Mouse (Mus musculus) limb, embryonic 15.5 days (tissue): ENCODE data around the gene Cyp2w1. TPM values are rescaled to one million over a fixed set of nuclear protein-coding genes. Genes with fewer than 3 reads are reported as not detected.
A peak's percentile ranks its signal among the peaks of the same experiment; 100 is the strongest.
"Not testable (repeated sequence)": the region's sequence is repeated elsewhere in the genome, so short reads cannot be mapped to it uniquely, and the experiment has no call there.

Experiments used
- ATAC-seq: fragments of 200-750 bp; cut with Nextera tagmentation; 2 replicates; pipeline ENCODE4 v1.8.0; 2017; ENCODE audit warnings: low read depth, moderate TSS enrichment; ENCODE audit not compliant: insufficient number of reproducible peaks, low FRiP score, low TSS enrichment
- H3K27ac ChIP-seq: fragments of 300-500 bp; sonication (generic); 2 replicates; pipeline ENCODE4 v1.5.1; 2015; ENCODE audit warnings: moderate library complexity, mild to moderate bottlenecking, inconsistent platforms
- H3K27me3 ChIP-seq: fragments of 300-500 bp; sonication (generic); 2 replicates; pipeline ENCODE4 v1.6.1; 2015; ENCODE audit warnings: inconsistent platforms
- H3K36me3 ChIP-seq: fragments of 300-500 bp; sonication (generic); 2 replicates; pipeline ENCODE4 v1.6.1; 2015; ENCODE audit warnings: inconsistent platforms
- H3K4me1 ChIP-seq: fragments of 300-500 bp; sonication (generic); 2 replicates; pipeline ENCODE4 v1.6.1; 2015; ENCODE audit warnings: inconsistent platforms
- H3K4me2 ChIP-seq: fragments of 300-500 bp; sonication (generic); 2 replicates; pipeline ENCODE4 v1.6.1; 2015; ENCODE audit warnings: mild to moderate bottlenecking, inconsistent platforms
- H3K4me3 ChIP-seq: fragments of 300-500 bp; sonication (generic); 2 replicates; pipeline ENCODE4 v1.5.1; 2015; ENCODE audit warnings: mild to moderate bottlenecking, inconsistent platforms
- H3K9ac ChIP-seq: fragments of 300-500 bp; sonication (generic); 2 replicates; pipeline ENCODE4 v1.6.1; 2015; ENCODE audit warnings: inconsistent platforms
- H3K9me3 ChIP-seq: fragments of 300-500 bp; sonication (generic); 2 replicates; pipeline ENCODE4 v1.6.1; 2016; ENCODE audit warnings: inconsistent platforms
- WGBS: fragments of 180-500 bp; shearing (Covaris S2); methylation state at CpG from one replicate; pipeline ENCODE4 v1.1.7; 2015; 5-methylcytosine and 5-hydroxymethylcytosine counted together
- polyA plus RNA-seq: library from polyadenylated mRNA; unstranded; fragments of >200 nt; fragmentation: Nextera tagmentation; extraction: Ambion mirVana; gene quantifications from 2 replicates; pipeline ENCODE4 v1.2.1, GENCODE M21; 2015

Cyp2w1 gene
- polyA plus RNA-seq, 1 experiment from 2014 or later: 23.5 TPM

DNA sequence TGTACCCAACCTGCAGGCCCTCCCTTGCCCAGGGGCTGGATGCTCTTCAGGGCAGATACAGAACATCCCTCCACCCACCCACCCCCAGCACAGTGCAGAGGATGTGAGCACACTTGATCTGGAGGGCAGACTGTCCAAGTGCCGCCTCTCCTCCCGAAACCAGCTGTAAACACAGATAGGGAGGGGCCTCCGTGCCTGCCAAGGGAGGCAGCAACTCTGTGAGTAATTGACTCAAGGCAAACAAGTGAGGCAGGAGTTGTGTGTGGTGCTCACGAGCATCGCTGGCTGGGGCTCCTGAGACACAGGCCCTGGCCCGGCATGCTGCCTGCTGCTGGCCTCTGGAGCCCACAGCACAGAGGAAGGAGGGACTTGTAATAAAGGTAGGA is 37.3 kb downstream of the Cyp2w1 start:
- ATAC-seq: no peak; the same call in 1 of the 2 replicates
- H3K27me3 ChIP-seq: no peaks in the 10 kb centered on the region
- H3K4me3 ChIP-seq: no peak overlapping the region
- no peak overlapping the region for H3K9ac ChIP-seq
- peaks cover 37% of the 10 kb centered on the region for H3K4me1 ChIP-seq
- H3K4me2 ChIP-seq: no peak overlapping the region; the same call in 1 of the 2 replicates
- H3K9me3 ChIP-seq: no peaks in the 10 kb centered on the region
- peak overlapping the region; percentile 82 for H3K27ac ChIP-seq
- peaks cover 9% of the 10 kb centered on the region; the same call in 1 of the 2 replicates for H3K36me3 ChIP-seq
- WGBS: 16% methylated on average over 6 of the region's 6 CpGs

DNA sequence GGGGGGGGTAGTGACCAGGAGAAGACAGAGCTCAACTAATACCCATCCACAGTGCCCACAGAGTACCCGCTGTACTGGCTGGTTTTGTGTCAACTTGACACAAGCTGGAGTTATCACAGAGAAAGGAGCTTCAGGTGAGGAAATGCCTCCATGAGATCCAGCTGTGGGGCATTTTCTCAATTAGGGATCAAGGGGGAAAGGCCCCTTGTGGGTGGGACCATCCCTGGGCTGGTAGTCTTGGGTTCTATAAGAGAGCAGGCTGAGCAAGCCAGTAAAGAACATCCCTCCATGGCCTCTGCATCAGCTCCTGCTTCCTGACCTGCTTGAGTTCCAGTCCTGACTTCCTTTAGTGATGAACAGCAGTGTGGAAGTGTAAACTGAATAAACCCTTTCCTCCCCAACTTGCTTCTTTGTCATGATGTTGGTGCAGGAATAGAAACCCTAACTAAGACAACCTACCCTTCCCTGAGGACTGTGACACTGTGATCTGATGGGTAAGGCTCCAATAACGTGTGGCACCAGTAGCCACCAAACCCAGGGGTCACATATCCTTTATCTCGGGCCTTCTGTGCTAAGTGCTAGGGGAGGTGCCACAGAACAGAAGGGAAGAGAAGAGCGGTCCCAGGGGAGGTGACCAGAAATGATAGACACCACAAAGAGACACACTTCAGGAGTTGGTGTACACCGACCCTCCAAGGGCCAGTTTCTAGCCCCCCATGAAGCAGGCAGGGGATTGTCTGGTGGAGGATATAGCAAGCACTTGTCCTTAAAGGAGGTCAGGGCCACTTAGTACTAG is 38.1 kb downstream of the Cyp2w1 start:
- not testable (repeated sequence) for H3K36me3 ChIP-seq, H3K9me3 ChIP-seq, H3K27ac ChIP-seq, H3K9ac ChIP-seq, ATAC-seq, H3K27me3 ChIP-seq, H3K4me3 ChIP-seq, H3K4me2 ChIP-seq
- WGBS: 75% methylated on average over 5 of the region's 5 CpGs
- H3K4me1 ChIP-seq: peaks cover 39% of the 10 kb centered on the region

DNA sequence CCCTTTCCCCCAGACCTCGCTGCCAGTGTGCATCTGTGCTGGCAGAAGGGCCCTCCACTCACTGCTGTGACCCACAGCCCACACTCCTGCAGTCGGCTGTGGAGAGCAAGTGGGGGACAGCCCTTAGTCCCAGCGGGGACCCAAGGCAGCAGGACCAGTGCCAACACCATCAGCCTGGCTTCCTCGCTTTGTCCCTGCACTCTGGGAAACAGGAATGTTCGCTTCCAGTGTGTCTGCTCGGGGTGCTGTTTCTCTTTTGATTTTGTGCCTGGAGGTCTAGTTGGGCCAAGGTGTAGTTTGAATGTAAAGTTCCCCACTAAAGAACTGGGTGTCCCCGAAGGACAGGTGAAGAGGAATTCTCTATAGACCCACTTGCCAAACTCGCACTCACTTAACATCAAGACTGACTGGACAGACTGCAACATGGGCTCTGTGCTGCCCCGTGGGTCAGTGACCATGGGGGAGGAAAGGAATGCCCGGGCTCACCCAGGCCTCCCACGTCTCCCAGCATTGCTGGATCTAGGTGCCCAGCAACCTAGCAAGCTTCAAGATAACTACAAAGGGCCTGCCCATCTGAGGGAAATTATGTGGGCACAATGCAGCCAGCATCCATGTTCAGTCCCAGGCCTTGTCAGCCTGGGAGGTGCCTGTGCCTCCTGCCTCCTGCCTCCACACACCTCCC is 39.0 kb downstream of the Cyp2w1 start:
- H3K9me3 ChIP-seq: no peaks in the 10 kb centered on the region
- H3K36me3 ChIP-seq: peaks cover 9% of the 10 kb centered on the region; the same call in 1 of the 2 replicates
- WGBS: 66% methylated on average over 11 of the region's 11 CpGs
- no peak for ATAC-seq
- H3K9ac ChIP-seq: no peak overlapping the region
- H3K4me1 ChIP-seq: peaks cover 39% of the 10 kb centered on the region
- H3K27me3 ChIP-seq: no peaks in the 10 kb centered on the region
- no peak overlapping the region for H3K4me2 ChIP-seq
- no peak overlapping the region for H3K27ac ChIP-seq
- H3K4me3 ChIP-seq: no peak overlapping the region

DNA sequence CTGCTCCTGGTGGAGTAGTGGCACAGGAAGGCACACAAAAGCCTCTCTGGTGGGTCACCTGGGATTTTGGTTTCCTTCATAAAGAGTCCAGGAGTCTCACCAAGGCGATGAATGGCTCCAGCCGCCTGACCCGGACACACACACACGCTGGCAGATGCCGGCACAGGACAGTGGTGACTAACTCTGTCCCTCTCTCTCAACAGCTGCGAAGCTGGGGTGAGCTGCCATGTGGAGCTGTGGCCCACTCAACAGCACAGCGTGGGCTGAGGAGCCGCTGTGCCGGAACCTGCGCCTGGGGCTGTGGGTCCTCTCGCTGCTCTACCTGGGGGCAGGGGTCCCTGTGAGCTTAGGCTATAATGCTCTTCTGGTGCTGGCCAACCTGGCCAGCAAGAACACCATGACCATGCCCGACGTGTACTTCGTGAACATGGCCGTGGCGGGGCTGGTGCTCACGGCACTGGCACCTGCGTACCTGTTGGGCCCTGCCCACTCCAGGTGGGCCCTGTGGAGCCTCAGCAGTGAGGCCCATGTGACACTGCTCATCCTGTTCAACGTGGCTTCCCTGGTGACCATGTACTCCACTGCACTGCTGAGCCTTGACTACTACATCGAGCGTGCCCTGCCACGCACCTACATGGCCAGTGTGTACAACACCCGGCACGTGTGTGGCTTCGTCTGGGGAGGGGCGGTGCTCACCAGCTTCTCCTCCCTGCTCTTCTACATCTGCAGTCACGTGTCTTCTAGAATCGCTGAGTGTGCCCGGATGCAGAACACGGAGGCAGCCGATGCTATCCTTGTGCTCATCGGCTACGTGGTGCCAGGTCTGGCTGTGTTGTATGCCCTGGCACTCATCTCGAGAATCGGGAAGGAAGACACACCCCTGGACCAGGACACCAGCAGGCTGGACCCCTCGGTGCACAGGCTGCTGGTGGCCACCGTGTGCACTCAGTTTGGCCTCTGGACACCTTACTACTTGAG is 40.1 kb downstream of the Cyp2w1 start:
- Histone ChIP-seq H3K36me3 (peaks cover 9% of the 10 kb centered on the region; the same call in 1 of the 2 replicates), H3K4me2 (no peak overlapping the region), H3K9me3 (no peaks in the 10 kb centered on the region), H3K9ac (no peak overlapping the region; the same call in 1 of the 2 replicates), H3K27ac (no peak overlapping the region), H3K27me3 (no peaks in the 10 kb centered on the region), H3K4me3 (no peak overlapping the region), H3K4me1 (peaks cover 37% of the 10 kb centered on the region)
- no peak for ATAC-seq
- WGBS: 92% methylated on average over 37 of the region's 37 CpGs

DNA sequence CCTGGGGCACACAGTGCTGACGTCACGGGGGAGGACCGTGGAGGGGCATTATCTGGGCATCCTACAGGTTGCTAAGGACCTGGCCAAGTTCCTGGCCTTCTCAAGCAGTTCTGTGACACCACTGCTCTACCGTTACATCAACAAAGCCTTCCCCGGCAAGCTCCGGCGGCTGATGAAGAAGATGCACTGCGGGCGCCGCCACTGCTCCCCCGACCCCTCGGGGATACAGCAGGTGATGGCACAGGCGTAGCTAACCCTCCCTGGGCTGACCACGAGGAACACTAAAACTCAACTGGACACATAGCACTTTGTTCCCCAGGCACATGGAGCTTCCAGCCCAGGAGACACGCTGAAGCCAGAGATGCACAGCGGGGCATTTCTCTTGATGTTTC is 40.8 kb downstream of the Cyp2w1 start:
- no peak for ATAC-seq
- 91% methylated on average over 16 of the region's 16 CpGs for WGBS
- peaks cover 9% of the 10 kb centered on the region; the same call in 1 of the 2 replicates for H3K36me3 ChIP-seq
- H3K27ac ChIP-seq: no peak overlapping the region
- no peak overlapping the region for H3K4me2 ChIP-seq
- no peaks in the 10 kb centered on the region for H3K27me3 ChIP-seq
- no peaks in the 10 kb centered on the region for H3K9me3 ChIP-seq
- peaks cover 31% of the 10 kb centered on the region for H3K4me1 ChIP-seq
- H3K9ac ChIP-seq: no peak overlapping the region
- H3K4me3 ChIP-seq: no peak overlapping the region

DNA sequence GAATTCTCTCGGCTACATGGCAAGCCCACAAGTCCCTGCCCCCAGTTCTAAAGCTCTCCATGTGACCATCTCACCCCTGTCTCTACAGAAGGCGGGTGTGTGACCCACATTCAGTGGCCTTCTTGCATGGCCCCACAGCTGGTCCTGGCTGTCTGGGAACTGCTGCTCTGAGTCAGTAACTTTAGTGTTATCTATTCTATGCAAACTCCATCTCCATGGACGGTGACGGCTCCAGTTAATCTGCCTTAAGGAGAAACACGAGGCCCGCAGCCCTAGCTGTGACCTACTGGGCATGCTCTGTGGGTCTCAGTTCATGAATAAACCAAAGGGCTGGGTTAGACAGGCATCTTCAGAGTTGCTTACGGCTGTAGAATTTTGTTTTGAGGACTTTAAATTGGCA is 42.0 kb downstream of the Cyp2w1 start:
- Histone ChIP-seq H3K27ac (no peak overlapping the region), H3K4me2 (no peak overlapping the region), H3K27me3 (no peaks in the 10 kb centered on the region), H3K4me1 (peaks cover 26% of the 10 kb centered on the region), H3K9ac (no peak overlapping the region), H3K36me3 (peaks cover 9% of the 10 kb centered on the region; the same call in 1 of the 2 replicates), H3K4me3 (no peak overlapping the region), H3K9me3 (no peaks in the 10 kb centered on the region)
- WGBS: 61% methylated on average over 7 of the region's 7 CpGs
- no peak for ATAC-seq

DNA sequence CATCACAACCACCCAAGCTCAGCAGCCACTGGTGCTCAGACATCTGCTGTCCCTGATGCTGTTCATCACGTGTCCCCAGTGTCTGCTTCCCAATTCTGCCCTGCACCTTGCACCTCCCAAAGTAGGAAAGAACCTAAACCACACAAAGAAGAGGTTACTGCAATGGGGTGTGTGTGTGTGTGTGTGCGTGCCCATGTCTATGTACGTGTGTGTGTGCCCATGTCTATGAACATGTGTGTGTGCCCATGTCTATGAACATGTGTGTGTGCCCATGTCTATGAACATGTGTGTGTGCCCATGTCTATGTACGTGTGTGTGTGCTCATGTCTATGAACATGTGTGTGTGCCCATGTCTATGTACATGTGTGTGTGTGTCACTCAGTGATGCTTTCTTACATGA is 43.1 kb downstream of the Cyp2w1 start:
- WGBS: 90% methylated on average over 4 of the region's 4 CpGs
- ATAC-seq: no peak

DNA sequence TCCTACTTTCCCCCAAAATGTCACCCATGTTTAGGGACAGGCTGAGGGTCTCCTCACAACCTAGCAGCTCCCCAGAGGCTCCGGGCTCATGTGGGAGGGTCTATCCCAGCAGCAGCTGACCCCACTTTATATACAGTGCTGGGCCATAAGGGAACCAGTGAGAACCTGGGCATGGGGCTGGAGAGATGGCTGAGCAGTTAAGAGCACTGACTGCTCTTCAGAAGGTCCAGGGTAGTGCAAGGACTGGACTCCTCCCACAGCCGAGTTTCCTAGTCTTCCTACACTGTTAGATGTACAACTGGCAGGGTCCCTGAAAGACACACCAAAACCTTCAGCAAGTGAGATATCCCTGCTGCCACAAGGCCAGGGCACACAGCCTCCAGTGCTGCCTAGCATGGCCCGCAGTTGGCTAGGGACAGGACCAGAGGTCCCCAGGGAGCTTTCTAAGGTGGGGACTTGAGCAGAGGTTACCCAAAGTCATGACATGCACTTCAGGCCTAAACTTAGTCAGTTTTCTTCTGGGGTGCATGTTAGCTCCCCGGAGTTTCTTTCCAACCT is 45.0 kb downstream of the Cyp2w1 start:
- no peak overlapping the region for H3K27ac ChIP-seq
- ATAC-seq: no peak
- H3K4me2 ChIP-seq: no peak overlapping the region
- no peak overlapping the region for H3K4me3 ChIP-seq
- peaks cover 10% of the 10 kb centered on the region for H3K4me1 ChIP-seq
- H3K9me3 ChIP-seq: no peaks in the 10 kb centered on the region
- no peaks in the 10 kb centered on the region for H3K27me3 ChIP-seq
- WGBS: 82% methylated on average over 4 of the region's 4 CpGs
- peaks cover 9% of the 10 kb centered on the region; the same call in 1 of the 2 replicates for H3K36me3 ChIP-seq
- no peak overlapping the region for H3K9ac ChIP-seq

More for the DNA sequence above, 43.1 kb downstream of the Cyp2w1 start:
- Histone ChIP-seq H3K4me1 (peaks cover 18% of the 10 kb centered on the region), H3K27me3 (no peaks in the 10 kb centered on the region), H3K27ac (no peak overlapping the region), H3K4me2 (no peak overlapping the region), H3K4me3 (no peak overlapping the region), H3K9ac (no peak overlapping the region), H3K36me3 (peaks cover 9% of the 10 kb centered on the region; the same call in 1 of the 2 replicates), H3K9me3 (no peaks in the 10 kb centered on the region)

DNA sequence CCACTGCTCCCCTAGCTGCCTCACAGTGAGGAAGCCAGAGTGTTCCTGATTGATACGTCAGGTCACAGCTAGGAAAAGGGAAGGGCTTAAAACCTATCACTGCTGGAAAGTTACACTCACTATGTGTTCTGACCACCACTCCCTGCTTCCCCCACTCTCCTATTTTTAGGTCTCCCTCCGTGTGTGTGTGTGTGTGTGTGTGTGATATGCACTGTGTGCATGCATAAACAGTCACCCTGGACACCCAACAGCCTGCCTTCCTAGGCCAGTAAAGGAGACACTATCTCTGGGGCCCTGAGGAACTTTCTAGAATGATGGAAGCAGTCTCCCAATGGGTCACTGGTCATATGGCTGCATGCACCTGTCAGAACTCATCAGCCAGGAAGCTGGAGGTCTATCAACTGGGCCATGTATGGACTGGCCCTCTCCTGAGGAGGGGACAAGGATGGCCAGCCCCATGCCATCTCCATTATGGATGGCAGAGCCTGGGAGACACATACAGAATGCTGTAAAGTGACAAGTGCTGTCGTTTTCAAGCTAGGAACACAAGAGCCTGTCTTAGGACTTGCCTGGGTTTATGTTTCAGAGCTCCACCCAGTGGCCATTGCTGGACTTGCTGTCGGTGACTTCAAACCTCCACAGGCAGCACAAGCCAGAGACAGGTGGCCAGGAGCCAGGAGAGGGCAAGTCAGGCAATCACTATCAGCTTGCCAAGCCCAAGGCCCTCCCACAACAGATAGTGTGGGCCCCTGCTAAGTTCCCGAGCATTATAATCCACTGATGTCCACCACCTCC is 45.7 kb downstream of the Cyp2w1 start:
- peaks cover 10% of the 10 kb centered on the region for H3K4me1 ChIP-seq
- no peaks in the 10 kb centered on the region for H3K9me3 ChIP-seq
- H3K27ac ChIP-seq: no peak overlapping the region
- no peak overlapping the region for H3K9ac ChIP-seq
- no peaks in the 10 kb centered on the region for H3K27me3 ChIP-seq
- 37% methylated on average over 5 of the region's 5 CpGs for WGBS
- peak; percentile 13; the same call in 1 of the 2 replicates for ATAC-seq
- H3K4me3 ChIP-seq: no peak overlapping the region
- H3K4me2 ChIP-seq: no peak overlapping the region
- peaks cover 4% of the 10 kb centered on the region; the same call in 1 of the 2 replicates for H3K36me3 ChIP-seq

DNA sequence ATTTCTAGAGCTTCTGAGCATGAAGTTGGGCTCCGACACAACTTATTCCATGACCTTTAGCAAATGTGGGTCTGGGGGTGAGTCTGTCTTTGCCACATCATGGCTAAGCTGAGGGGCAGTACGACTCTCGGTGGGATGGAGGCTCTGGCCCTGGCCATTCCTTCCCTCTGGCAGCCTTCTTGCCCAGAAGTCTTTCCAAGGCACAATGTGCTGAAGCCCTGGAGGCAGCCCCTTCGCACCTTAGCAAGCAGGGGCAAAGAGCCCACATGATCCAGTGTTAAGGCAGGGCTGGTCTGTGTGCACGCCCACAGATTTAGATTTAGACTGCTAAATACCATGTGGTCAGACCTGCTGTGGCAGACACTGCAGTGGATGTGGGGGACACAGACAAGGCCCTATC is 46.4 kb downstream of the Cyp2w1 start:
- no peak for ATAC-seq
- H3K4me1 ChIP-seq: peaks cover 10% of the 10 kb centered on the region
- WGBS: 74% methylated on average over 5 of the region's 5 CpGs
- no peak overlapping the region for H3K4me3 ChIP-seq
- H3K4me2 ChIP-seq: no peak overlapping the region
- no peaks in the 10 kb centered on the region for H3K36me3 ChIP-seq
- no peak overlapping the region for H3K9ac ChIP-seq
- H3K27ac ChIP-seq: no peak overlapping the region
- no peaks in the 10 kb centered on the region for H3K9me3 ChIP-seq
- no peaks in the 10 kb centered on the region for H3K27me3 ChIP-seq

DNA sequence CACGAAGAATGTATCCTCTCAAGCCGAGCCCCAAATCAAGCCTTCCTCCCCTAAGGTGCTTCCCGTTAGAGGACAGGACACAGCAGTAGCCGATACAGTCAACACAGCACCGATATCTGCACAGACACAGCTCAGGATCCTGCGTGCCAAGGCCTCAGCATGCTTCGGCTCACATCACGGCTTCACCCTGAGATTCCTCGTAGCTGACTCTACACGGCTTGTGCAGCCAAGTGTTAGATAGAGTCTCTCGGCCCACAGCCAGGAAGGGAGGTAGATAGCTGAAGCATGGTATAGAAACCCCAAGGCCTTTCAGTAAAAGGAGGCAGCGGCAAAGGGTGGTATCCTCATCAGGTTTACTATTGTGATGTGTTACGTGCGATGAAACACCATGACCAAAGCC is 47.6 kb downstream of the Cyp2w1 start:
- Histone ChIP-seq H3K4me1 (peaks cover 8% of the 10 kb centered on the region), H3K27ac (no peak overlapping the region), H3K4me3 (no peak overlapping the region), H3K36me3 (no peaks in the 10 kb centered on the region), H3K4me2 (no peak overlapping the region), H3K9ac (no peak overlapping the region), H3K27me3 (no peaks in the 10 kb centered on the region), H3K9me3 (no peaks in the 10 kb centered on the region)
- no peak for ATAC-seq
- 88% methylated on average over 14 of the region's 14 CpGs for WGBS
